20 mouse cellular contexts compared by ENCODE assay signal in the genomic region with DNA sequence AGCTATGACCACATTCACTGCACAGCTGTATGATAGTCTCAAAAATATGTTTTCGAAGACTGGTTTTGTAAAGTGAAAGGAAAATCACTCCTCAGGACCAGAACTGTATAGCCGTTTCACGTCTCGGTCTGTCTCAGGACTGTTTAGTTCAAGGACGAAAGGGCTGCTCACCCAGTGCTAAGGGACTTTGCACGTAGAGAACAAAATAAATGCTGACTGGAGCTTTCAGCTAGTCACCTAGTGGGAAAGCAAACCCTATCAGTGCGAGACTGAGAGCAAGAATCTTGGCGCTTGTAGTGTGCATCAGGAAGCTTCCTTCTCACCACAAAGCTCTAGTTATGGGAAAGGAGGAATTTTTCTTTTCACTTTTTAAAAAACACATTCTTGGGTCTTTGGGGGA. TPM values are rescaled to one million over a fixed set of nuclear protein-coding genes. Genes with fewer than 3 reads are reported as not detected.
DNase-seq lines count a peak whose midpoint lies in the region; ATAC-seq and TF ChIP-seq lines count a peak whose summit lies in the region.
"Had no signal": no experiment of that assay in that cellular context is flagged by ENCODE, and none has a peak within 500 bp of the region (broad histone marks: within the 10 kb centered on the region; RNA-seq: fewer than 3 reads in every experiment).

No protein-coding gene starts in this region.

- H3K36me3 ChIP-seq in kidney, adult 2 months (ENCODE audit: control insufficient read depth, insufficient read depth, low read length) = no peaks in the 10 kb centered on the region
- no peaks in the 10 kb centered on the region for H3K36me3 ChIP-seq in kidney, embryonic 15.5 days
- no peaks in the 10 kb centered on the region for H3K36me3 ChIP-seq in neural tube, embryonic 15.5 days
- no peaks in the 10 kb centered on the region for H3K36me3 ChIP-seq in liver, embryonic 14.5 days (replicated peaks; ENCODE audit: control insufficient read depth, insufficient read depth, low read depth)
- H3K36me3 ChIP-seq: heart, embryonic 15.5 days; limb, embryonic 13.5 days; midbrain, embryonic 12.5 days; neural tube, embryonic 13.5 days had no signal

- no peak for TF ChIP-seq EP300 in liver, embryonic 14.5 days (IDR thresholded peaks at IDR 0.05; ENCODE audit: low read depth)

- no peak overlapping the region for H3K9ac ChIP-seq in kidney, embryonic 15.5 days
- no peak overlapping the region for H3K9ac ChIP-seq in neural tube, embryonic 15.5 days (replicated peaks)
- no peak overlapping the region for H3K9ac ChIP-seq in liver, embryonic 14.5 days (replicated peaks)
- H3K9ac ChIP-seq: forebrain, embryonic 13.5 days; heart, embryonic 15.5 days; limb, embryonic 13.5 days; midbrain, embryonic 12.5 days; neural tube, embryonic 13.5 days had no signal

- peaks cover 21% of the 10 kb centered on the region; the same call in 1 of the 2 replicates for H3K4me1 ChIP-seq in kidney, adult 2 months (ENCODE audit: control insufficient read depth, insufficient read depth, low read length)
- peaks cover 10% of the 10 kb centered on the region for H3K4me1 ChIP-seq in kidney, embryonic 15.5 days
- peaks cover 17% of the 10 kb centered on the region for H3K4me1 ChIP-seq in neural tube, embryonic 15.5 days
- H3K4me1 ChIP-seq in liver, embryonic 14.5 days (replicated peaks; ENCODE audit: control insufficient read depth in 2 of 2, insufficient read depth in 2 of 2, low read length in 1 of 2) = peaks cover 27 to 38% of the 10 kb centered on the region in 2 experiments

- no peak for TF ChIP-seq POLR2A in kidney, adult 2 months (IDR thresholded peaks at IDR 0.05; ENCODE audit: low read depth, low read length)

- H3K27ac ChIP-seq in kidney, adult 2 months (ENCODE audit: insufficient read depth, low read depth, low read length) = peak overlapping the region; percentile 88
- no peak overlapping the region for H3K27ac ChIP-seq in kidney, embryonic 15.5 days
- 0 out of 2 replicates have a peak overlapping the region, but pooled peaks have one; percentile 3 for H3K27ac ChIP-seq in neural tube, embryonic 15.5 days (replicated peaks)
- peak overlapping the region; percentile 61 for H3K27ac ChIP-seq in liver, embryonic 14.5 days
- H3K27ac ChIP-seq: forebrain, embryonic 13.5 days; heart, embryonic 15.5 days; kidney, postnatal 0 days; limb, embryonic 13.5 days; midbrain, embryonic 12.5 days; neural tube, embryonic 13.5 days had no signal

- ATAC-seq in kidney, embryonic 15.5 days (replicated peaks; ENCODE audit: low FRiP score) = no peak
- no peak for ATAC-seq in neural tube, embryonic 15.5 days (ENCODE audit: low FRiP score)
- no peak for ATAC-seq in liver, embryonic 14.5 days (ENCODE audit: insufficient read depth)
- ATAC-seq: forebrain, embryonic 13.5 days; lung, postnatal 0 days had no signal

- H3K4me2 ChIP-seq in kidney, embryonic 15.5 days = no peak overlapping the region
- no peak overlapping the region for H3K4me2 ChIP-seq in neural tube, embryonic 15.5 days
- no peak overlapping the region for H3K4me2 ChIP-seq in liver, embryonic 14.5 days (ENCODE audit: low read depth)
- H3K4me2 ChIP-seq: forebrain, embryonic 13.5 days; heart, embryonic 15.5 days; limb, embryonic 13.5 days; midbrain, embryonic 12.5 days; neural tube, embryonic 13.5 days had no signal

- DNase-seq in kidney, adult 2 months = peak; percentile 80
- no peak for DNase-seq in neural tube, embryonic 10.5 days (ENCODE audit: extremely low spot score, low spot score)
- DNase-seq in liver, embryonic 14.5 days (ENCODE audit: low read depth in 3 of 3, low spot score in 3 of 3) = no peak
- DNase-seq in spleen, postnatal 10 days (ENCODE audit: low spot score in 2 of 2) = no peak
- DNase-seq in lung, adult 18-20 months = no peak
- DNase-seq: adrenal gland, postnatal 10 days; cerebellum, adult 9-10 months; gastrocnemius, postnatal 10 days; heart, adult 18-20 months; thymus, adult 2 months had no signal

- TF ChIP-seq CTCF in kidney, adult 2 months (conservative IDR thresholded peaks at IDR 0.05; ENCODE audit: insufficient read depth, insufficient read length, low read depth, low read length) = no peak
- TF ChIP-seq CTCF in liver, embryonic 14.5 days (IDR thresholded peaks at IDR 0.05; ENCODE audit: low read depth) = no peak

- H3K9me3 ChIP-seq in kidney, embryonic 15.5 days (replicated peaks) = no peaks in the 10 kb centered on the region
- no peaks in the 10 kb centered on the region for H3K9me3 ChIP-seq in neural tube, embryonic 15.5 days (replicated peaks)
- H3K9me3 ChIP-seq in liver, embryonic 14.5 days (ENCODE audit: control insufficient read depth, low read length) = no peaks in the 10 kb centered on the region
- H3K9me3 ChIP-seq: forebrain, embryonic 13.5 days; heart, embryonic 15.5 days; limb, embryonic 13.5 days; midbrain, embryonic 12.5 days; neural tube, embryonic 13.5 days had no signal

- H3K4me3 ChIP-seq in kidney, adult 2 months (ENCODE audit: insufficient read depth, low read depth, low read length) = no peak overlapping the region
- no peak overlapping the region for H3K4me3 ChIP-seq in kidney, embryonic 15.5 days (replicated peaks)
- no peak overlapping the region for H3K4me3 ChIP-seq in neural tube, embryonic 15.5 days (replicated peaks)
- H3K4me3 ChIP-seq in liver, embryonic 14.5 days (ENCODE audit: insufficient read depth in 1 of 2, low read depth in 2 of 2, low read length in 2 of 2) = no peak overlapping the region
- H3K4me3 ChIP-seq: erythroblast, embryonic 14.5 days; forebrain, embryonic 13.5 days; heart, embryonic 15.5 days; limb, embryonic 13.5 days; midbrain, embryonic 12.5 days; neural tube, embryonic 13.5 days had no signal

- no peaks in the 10 kb centered on the region for H3K27me3 ChIP-seq in kidney, adult 2 months (replicated peaks; ENCODE audit: control insufficient read depth, insufficient read depth, low read length)
- no peaks in the 10 kb centered on the region for H3K27me3 ChIP-seq in kidney, embryonic 15.5 days
- no peaks in the 10 kb centered on the region for H3K27me3 ChIP-seq in neural tube, embryonic 15.5 days (replicated peaks)
- no peaks in the 10 kb centered on the region for H3K27me3 ChIP-seq in liver, embryonic 14.5 days (ENCODE audit: control insufficient read depth, insufficient read depth, low read length)
- H3K27me3 ChIP-seq: forebrain, embryonic 13.5 days; heart, embryonic 15.5 days; limb, embryonic 13.5 days; midbrain, embryonic 12.5 days; neural tube, embryonic 13.5 days had no signal

- 56% methylated on average over 8 of the region's 8 CpGs for WGBS in kidney, adult 2 months
- WGBS in kidney, embryonic 15.5 days = 85% methylated on average over 8 of the region's 8 CpGs
- 86% methylated on average over 8 of the region's 8 CpGs for WGBS in neural tube, embryonic 15.5 days
- WGBS in liver, embryonic 14.5 days (ENCODE audit: insufficient replicate concordance) = 63% methylated on average over 8 of the region's 8 CpGs

RNA-seq across cellular contexts. Expression of gene Arhgap32, which starts 15.4 kb away (rescaled TPM):
- polyA plus RNA-seq in kidney, adult 2 months (2012; rRNA removed) = 9.5 and 10.1 TPM in 2 replicates
- 8.4 and 8.6 TPM in 2 replicates for polyA plus RNA-seq in kidney, embryonic 15.5 days (2015; fragmentation: Nextera tagmentation; extraction: Ambion mirVana)
- 8.7 and 11.7 TPM in 2 replicates for polyA plus RNA-seq in neural tube, embryonic 15.5 days (2015; fragmentation: Nextera tagmentation; extraction: Ambion mirVana)
- polyA plus RNA-seq in liver, embryonic 14.5 days (2012; rRNA removed) = 0.16 and 0.21 TPM in 2 replicates
- 0.25 and 0.34 TPM in 2 replicates for polyA plus RNA-seq in liver, embryonic 14.5 days (2014; fragmentation: Nextera tagmentation; extraction: Ambion mirVana)
- polyA plus RNA-seq: erythroblast, embryonic 14.5 days had no signal
